In the genomic region with DNA sequence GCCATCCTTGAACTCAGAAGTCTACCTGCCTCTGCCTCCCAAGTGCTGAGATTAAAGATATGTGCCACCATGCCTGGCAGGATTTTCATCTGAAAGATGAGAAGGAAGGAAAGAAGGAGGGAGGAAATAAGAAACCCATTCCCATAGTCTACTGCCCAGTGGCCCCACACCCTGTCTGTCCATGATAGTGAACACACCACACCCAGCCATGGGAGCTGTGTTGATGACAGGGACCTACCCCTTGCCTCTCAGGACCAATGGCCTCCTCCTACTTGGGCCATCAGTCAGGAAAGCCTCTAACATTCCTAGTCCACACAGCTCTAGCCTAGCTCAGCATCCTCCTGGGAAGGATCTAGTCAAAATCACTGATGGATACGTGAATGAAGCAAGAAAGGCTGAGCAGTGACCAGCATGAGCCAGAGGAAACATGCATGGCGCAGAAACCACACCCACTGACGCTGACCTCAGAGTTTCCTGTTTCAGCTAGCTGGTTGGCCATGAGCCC, we compare ENCODE assay signal across 17 mouse cellular contexts.
A peak's percentile ranks its signal among the peaks of the same experiment; 100 is the strongest.
DNase-seq lines count a peak whose midpoint lies in the region; ATAC-seq and TF ChIP-seq lines count a peak whose summit lies in the region.
"Had no signal": no experiment of that assay in that cellular context is flagged by ENCODE, and none has a peak within 500 bp of the region (broad histone marks: within the 10 kb centered on the region; RNA-seq: fewer than 3 reads in every experiment).

No protein-coding gene starts in this region.

- H3K9ac ChIP-seq in liver, postnatal 0 days (replicated peaks): no peak overlapping the region
- peak overlapping the region; percentile 44; the same call in 1 of the 2 replicates for H3K9ac ChIP-seq in liver, embryonic 13.5 days
- no peak overlapping the region for H3K9ac ChIP-seq in midbrain, embryonic 13.5 days (replicated peaks)
- no peak overlapping the region for H3K9ac ChIP-seq in midbrain, embryonic 16.5 days (ENCODE audit: low read depth, low read length)
- H3K9ac ChIP-seq: limb, embryonic 15.5 days had no signal

- H3K4me2 ChIP-seq in liver, postnatal 0 days (ENCODE audit: low read depth, low read length): no peak overlapping the region
- H3K4me2 ChIP-seq in liver, embryonic 13.5 days: peak overlapping the region; percentile 54
- no peak overlapping the region for H3K4me2 ChIP-seq in midbrain, embryonic 13.5 days (replicated peaks)
- H3K4me2 ChIP-seq in midbrain, embryonic 16.5 days (ENCODE audit: low read length): no peak overlapping the region
- H3K4me2 ChIP-seq: limb, embryonic 15.5 days had no signal

- H3K27ac ChIP-seq in liver, postnatal 0 days (ENCODE audit: low read depth): no peak overlapping the region
- H3K27ac ChIP-seq in embryonic facial prominence, embryonic 10.5 days (replicated peaks): 0 out of 2 replicates have a peak overlapping the region, but pooled peaks have one; percentile 8
- peak overlapping the region; percentile 85 for H3K27ac ChIP-seq in liver, embryonic 13.5 days
- no peak overlapping the region for H3K27ac ChIP-seq in midbrain, embryonic 13.5 days
- no peak overlapping the region for H3K27ac ChIP-seq in midbrain, embryonic 16.5 days (ENCODE audit: low read length)
- H3K27ac ChIP-seq: forebrain, embryonic 10.5 days; midbrain, embryonic 10.5 days had no signal

- peaks cover 14% of the 10 kb centered on the region for H3K4me1 ChIP-seq in liver, postnatal 0 days (ENCODE audit: insufficient read depth)
- peaks cover 24% of the 10 kb centered on the region for H3K4me1 ChIP-seq in embryonic facial prominence, embryonic 10.5 days
- peaks cover 67% of the 10 kb centered on the region for H3K4me1 ChIP-seq in liver, embryonic 13.5 days (replicated peaks)
- peaks cover 15% of the 10 kb centered on the region for H3K4me1 ChIP-seq in midbrain, embryonic 13.5 days (replicated peaks)
- peaks cover 8% of the 10 kb centered on the region for H3K4me1 ChIP-seq in midbrain, embryonic 16.5 days (ENCODE audit: control insufficient read depth, insufficient read depth, low read length)
- H3K4me1 ChIP-seq: limb, embryonic 15.5 days had no signal

- no peaks in the 10 kb centered on the region for H3K27me3 ChIP-seq in liver, postnatal 0 days (ENCODE audit: insufficient read depth, low read length)
- no peaks in the 10 kb centered on the region for H3K27me3 ChIP-seq in embryonic facial prominence, embryonic 10.5 days (replicated peaks; ENCODE audit: low read depth, poor library complexity, severe bottlenecking)
- H3K27me3 ChIP-seq in liver, embryonic 13.5 days: no peaks in the 10 kb centered on the region
- no peaks in the 10 kb centered on the region for H3K27me3 ChIP-seq in midbrain, embryonic 13.5 days
- H3K27me3 ChIP-seq in midbrain, embryonic 16.5 days (ENCODE audit: control insufficient read depth, insufficient read depth, low read depth, low read length): no peaks in the 10 kb centered on the region
- H3K27me3 ChIP-seq: limb, embryonic 15.5 days had no signal

- no peak for ATAC-seq in liver, postnatal 0 days
- peak; percentile 69 for ATAC-seq in erythroblast, adult 5-6 weeks (replicated peaks; ENCODE audit: low FRiP score, poor library complexity, severe bottlenecking)
- peak; percentile 88 for ATAC-seq in liver, embryonic 13.5 days (ENCODE audit: low read depth)
- ATAC-seq in midbrain, embryonic 13.5 days: no peak
- no peak for ATAC-seq in midbrain, embryonic 16.5 days

- 85% methylated on average over 3 of the region's 3 CpGs for WGBS in liver, postnatal 0 days (ENCODE audit: insufficient replicate concordance)
- 73% methylated on average over 3 of the region's 3 CpGs for WGBS in embryonic facial prominence, embryonic 10.5 days
- WGBS in liver, embryonic 13.5 days (ENCODE audit: insufficient replicate concordance): 43% methylated on average over 3 of the region's 3 CpGs
- WGBS in midbrain, embryonic 13.5 days: 90% methylated on average over 3 of the region's 3 CpGs
- WGBS in midbrain, embryonic 16.5 days: 92% methylated on average over 3 of the region's 3 CpGs

- peak; percentile 77 for DNase-seq in liver
- DNase-seq in liver, postnatal 0 days: no peak
- DNase-seq in embryonic facial prominence, embryonic 10.5 days (ENCODE audit: low spot score): no peak
- DNase-seq in liver, embryonic 13.5 days: peak; percentile 54
- DNase-seq in layer of hippocampus, postnatal 25 days (ENCODE audit: extremely low spot score in 1 of 2, low spot score in 1 of 2): no peak
- DNase-seq: cerebellum, adult 11-12 months; gastrocnemius, postnatal 25 days; kidney, adult 9 months; spleen, adult 18-20 months; thymus, postnatal 4 days had no signal

- peaks cover 4% of the 10 kb centered on the region; the same call in 1 of the 2 replicates for H3K36me3 ChIP-seq in liver, postnatal 0 days (replicated peaks; ENCODE audit: insufficient read depth, low read length)
- H3K36me3 ChIP-seq in embryonic facial prominence, embryonic 10.5 days (replicated peaks): peaks cover 100% of the 10 kb centered on the region
- H3K36me3 ChIP-seq in liver, embryonic 13.5 days: no peaks in the 10 kb centered on the region
- peaks cover 76% of the 10 kb centered on the region for H3K36me3 ChIP-seq in midbrain, embryonic 13.5 days
- peaks cover 24% of the 10 kb centered on the region for H3K36me3 ChIP-seq in midbrain, embryonic 16.5 days (ENCODE audit: control insufficient read depth, insufficient read depth, low read length)

- no peak for TF ChIP-seq CTCF in liver, postnatal 0 days (IDR thresholded peaks at IDR 0.05; ENCODE audit: low read depth)

- no peak for TF ChIP-seq EP300 in liver, postnatal 0 days (IDR thresholded peaks at IDR 0.05; ENCODE audit: low read depth)

- no peak overlapping the region for H3K4me3 ChIP-seq in liver, postnatal 0 days (ENCODE audit: low read depth, low read length)
- no peak overlapping the region for H3K4me3 ChIP-seq in embryonic facial prominence, embryonic 10.5 days
- H3K4me3 ChIP-seq in liver, embryonic 13.5 days (replicated peaks): no peak overlapping the region
- no peak overlapping the region for H3K4me3 ChIP-seq in midbrain, embryonic 13.5 days (replicated peaks)
- no peak overlapping the region for H3K4me3 ChIP-seq in midbrain, embryonic 16.5 days (ENCODE audit: low read depth, low read length)
- H3K4me3 ChIP-seq: forebrain, embryonic 10.5 days; limb, embryonic 15.5 days; midbrain, embryonic 10.5 days; myocyte had no signal

- H3K9me3 ChIP-seq in liver, postnatal 0 days (ENCODE audit: low read length): no peaks in the 10 kb centered on the region
- no peaks in the 10 kb centered on the region for H3K9me3 ChIP-seq in embryonic facial prominence, embryonic 10.5 days
- H3K9me3 ChIP-seq in liver, embryonic 13.5 days (replicated peaks): no peaks in the 10 kb centered on the region
- no peaks in the 10 kb centered on the region for H3K9me3 ChIP-seq in midbrain, embryonic 13.5 days
- H3K9me3 ChIP-seq in midbrain, embryonic 16.5 days (replicated peaks; ENCODE audit: control insufficient read depth, low read length, poor library complexity, severe bottlenecking): no peaks in the 10 kb centered on the region
- H3K9me3 ChIP-seq: forebrain, embryonic 10.5 days; limb, embryonic 15.5 days; midbrain, embryonic 10.5 days had no signal

Comparison
In these comparisons a context has a peak if more than half of its experiments do, and no peak if none do; other contexts are left out.
1. DNase-seq: peak in liver (single experiment) and liver, embryonic 13.5 days (single experiment); none in liver, postnatal 0 days (single experiment), embryonic facial prominence, embryonic 10.5 days (single experiment) and layer of hippocampus, postnatal 25 days (0 of 2).
2. ATAC-seq: peak in erythroblast, adult 5-6 weeks (single experiment) and liver, embryonic 13.5 days (single experiment); none in liver, postnatal 0 days (single experiment), midbrain, embryonic 13.5 days (single experiment) and midbrain, embryonic 16.5 days (single experiment).
3. H3K27ac ChIP-seq: peak in embryonic facial prominence, embryonic 10.5 days (single experiment) and liver, embryonic 13.5 days (single experiment); none in liver, postnatal 0 days (single experiment), midbrain, embryonic 13.5 days (single experiment) and midbrain, embryonic 16.5 days (single experiment).